Mouse (Mus musculus) midbrain, embryonic 11.5 days (tissue): ENCODE results near the gene Arid3c. TPM values are rescaled to one million over a fixed set of nuclear protein-coding genes. Genes with fewer than 3 reads are reported as not detected.
A peak's percentile ranks its signal among the peaks of the same experiment; 100 is the strongest.

Experiments
- ATAC-seq: fragments of 200-750 bp; cut with Nextera tagmentation; 2 replicates; pipeline ENCODE4 v1.8.0; 2017; ENCODE audit warnings: moderate TSS enrichment, moderate library complexity; ENCODE audit not compliant: low FRiP score
- DNase-seq: peaks from one replicate; pipeline ENCODE4 v3.0.0; 2015; ENCODE audit warnings: low spot score; ENCODE audit errors: missing footprints
- H3K27ac ChIP-seq: fragments of 300-500 bp; sonication (generic); 2 replicates; pipeline ENCODE4 v1.5.1; 2014; ENCODE audit warnings: low read depth, low read length
- H3K27me3 ChIP-seq: fragments of 300-500 bp; sonication (generic); 2 replicates; pipeline ENCODE4 v1.6.1; 2014; ENCODE audit warnings: mild to moderate bottlenecking, low read length, moderate library complexity, mixed read lengths; ENCODE audit not compliant: control insufficient read depth, insufficient read depth
- H3K36me3 ChIP-seq: fragments of 300-500 bp; sonication (generic); 2 replicates; pipeline ENCODE4 v1.6.1; 2014; ENCODE audit warnings: mild to moderate bottlenecking, low read length, moderate library complexity, mixed read lengths; ENCODE audit not compliant: control insufficient read depth, insufficient read depth
- H3K4me1 ChIP-seq: fragments of 300-500 bp; sonication (generic); 2 replicates; pipeline ENCODE4 v1.6.1; 2014; ENCODE audit warnings: low read length; ENCODE audit not compliant: control insufficient read depth, insufficient read depth
- H3K4me2 ChIP-seq: fragments of 300-500 bp; sonication (generic); 2 replicates; pipeline ENCODE4 v1.6.1; 2014; ENCODE audit warnings: mild to moderate bottlenecking, moderate library complexity
- H3K4me3 ChIP-seq: fragments of 300-500 bp; sonication (generic); 2 replicates; pipeline ENCODE4 v1.5.1; 2014; ENCODE audit warnings: low read depth, low read length
- H3K9ac ChIP-seq: fragments of 300-500 bp; sonication (generic); 2 replicates; pipeline ENCODE4 v1.6.1; 2014; ENCODE audit warnings: low read length
- H3K9me3 ChIP-seq: fragments of 300-500 bp; sonication (generic); 2 replicates; pipeline ENCODE4 v1.6.1; 2016; ENCODE audit warnings: low read length; ENCODE audit not compliant: control insufficient read depth
- WGBS: fragments of 180-500 bp; shearing (Covaris S2); extraction: QIAGEN DNeasy Blood & Tissue Kit; methylation state at CpG from one replicate; pipeline ENCODE4 v1.1.7; 2014; 5-methylcytosine and 5-hydroxymethylcytosine counted together
- polyA plus RNA-seq: library from polyadenylated mRNA; unstranded; fragments of >200 nt; fragmentation: Nextera tagmentation; extraction: Ambion mirVana; gene quantifications from 2 replicates; pipeline ENCODE4 v1.2.1, GENCODE M21; 2014

Arid3c gene
- polyA plus RNA-seq, 1 experiment from 2014 or later = 1.8 TPM

- Histone ChIP-seq H3K36me3 (no peaks in the 10 kb centered on the region), H3K9me3 (no peaks in the 10 kb centered on the region), H3K27ac (no peak overlapping the region), H3K4me3 (peak overlapping the region; percentile 69), H3K27me3 (no peaks in the 10 kb centered on the region), H3K4me2 (peak overlapping the region; percentile 99), H3K4me1 (peaks cover 17% of the 10 kb centered on the region), H3K9ac (peak overlapping the region; percentile 70)
- WGBS = 77% methylated on average over 8 of the region's 8 CpGs
- DNase-seq (peak; percentile 80), ATAC-seq (no peak; the same call in 1 of the 2 replicates)
These were observed 25.5 kb upstream of the Arid3c start for GRCm38 (mm10) chr4:41756440-41756839.

- Histone ChIP-seq H3K4me1 (peaks cover 10% of the 10 kb centered on the region), H3K4me3 (peak within 1 kb of the TSS; percentile 69), H3K27me3 (no peaks in the 10 kb centered on the region), H3K4me2 (peak within 1 kb of the TSS; percentile 99), H3K27ac (peak within 1 kb of the TSS; percentile 22; the same call in 1 of the 2 replicates), H3K9ac (peak within 1 kb of the TSS; percentile 70), H3K36me3 (no peaks in the 10 kb centered on the region), H3K9me3 (no peaks in the 10 kb centered on the region)
- ATAC-seq (peak; percentile 77), DNase-seq (peak; percentile 97)
- under 1% methylated on average over 57 of the region's 57 CpGs for WGBS
These were observed 24.7 kb upstream of the Arid3c start, which contains the start of gene Sigmar1 for GRCm38 (mm10) chr4:41755338-41756305. Sigmar1 (minus strand) TSS chr4:41756157.

- Histone ChIP-seq H3K9ac (peak within 1 kb of the TSS; percentile 70), H3K36me3 (no peaks in the 10 kb centered on the region), H3K4me2 (peak within 1 kb of the TSS; percentile 99), H3K4me3 (peak within 1 kb of the TSS; percentile 69), H3K9me3 (no peaks in the 10 kb centered on the region), H3K27ac (peak within 1 kb of the TSS; percentile 22; the same call in 1 of the 2 replicates), H3K4me1 (peaks cover 3% of the 10 kb centered on the region), H3K27me3 (no peaks in the 10 kb centered on the region)
- WGBS = 14% methylated on average over 14 of the region's 14 CpGs
- no peak for DNase-seq
- ATAC-seq = peak; percentile 56
These were observed 23.9 kb upstream of the Arid3c start, which contains the start of gene Galt for GRCm38 (mm10) chr4:41754797-41755337. Galt (plus strand) TSS chr4:41755228.

GRCm38 (mm10) chr4:41745021-41745420 is 14.1 kb upstream of the Arid3c start:
- Histone ChIP-seq H3K27me3 (no peaks in the 10 kb centered on the region), H3K4me2 (no peak overlapping the region), H3K36me3 (no peaks in the 10 kb centered on the region), H3K27ac (no peak overlapping the region), H3K9me3 (peaks cover 8% of the 10 kb centered on the region; the same call in 1 of the 2 replicates), H3K4me3 (no peak overlapping the region), H3K4me1 (peaks cover 7% of the 10 kb centered on the region), H3K9ac (no peak overlapping the region)
- no peak for DNase-seq
- 64% methylated on average over 1 of the region's 1 CpGs for WGBS
- ATAC-seq = no peak

GRCm38 (mm10) chr4:41744131-41744530 is 13.2 kb upstream of the Arid3c start:
- peaks cover 8% of the 10 kb centered on the region; the same call in 1 of the 2 replicates for H3K9me3 ChIP-seq
- H3K27me3 ChIP-seq = no peaks in the 10 kb centered on the region
- DNase-seq = no peak
- no peak overlapping the region for H3K27ac ChIP-seq
- 65% methylated on average over 2 of the region's 2 CpGs for WGBS
- no peak overlapping the region for H3K9ac ChIP-seq
- H3K4me2 ChIP-seq = no peak overlapping the region
- H3K4me3 ChIP-seq = no peak overlapping the region
- ATAC-seq = no peak
- H3K4me1 ChIP-seq = peaks cover 12% of the 10 kb centered on the region
- H3K36me3 ChIP-seq = peaks cover under 1% of the 10 kb centered on the region; the same call in 1 of the 2 replicates

GRCm38 (mm10) chr4:41741158-41741560 is 10.2 kb upstream of the Arid3c start:
- H3K4me3 ChIP-seq = peak overlapping the region; percentile 79
- WGBS = under 1% methylated on average over 27 of the region's 27 CpGs
- DNase-seq = peak; percentile 99

GRCm38 (mm10) chr4:41740380-41741157 is 9.6 kb upstream of the Arid3c start:
- Histone ChIP-seq H3K4me1 (peaks cover 12% of the 10 kb centered on the region), H3K4me2 (peak overlapping the region; percentile 94), H3K9ac (peak overlapping the region; percentile 82), H3K27me3 (peaks cover 2% of the 10 kb centered on the region; the same call in 1 of the 2 replicates), H3K27ac (peak overlapping the region; percentile 44; the same call in 1 of the 2 replicates), H3K36me3 (peaks cover 7% of the 10 kb centered on the region; the same call in 1 of the 2 replicates), H3K9me3 (no peaks in the 10 kb centered on the region; the same call in 1 of the 2 replicates), H3K4me3 (peak overlapping the region; percentile 79)
- ATAC-seq (peak; percentile 81), DNase-seq (no peak)
- WGBS = under 1% methylated on average over 48 of the region's 48 CpGs

More at GRCm38 (mm10) chr4:41741158-41741560, 10.2 kb upstream of the Arid3c start:
- no peaks in the 10 kb centered on the region; the same call in 1 of the 2 replicates for H3K9me3 ChIP-seq
- ATAC-seq = peak; percentile 97
- peaks cover 6% of the 10 kb centered on the region; the same call in 1 of the 2 replicates for H3K36me3 ChIP-seq
- no peaks in the 10 kb centered on the region for H3K27me3 ChIP-seq
- H3K4me1 ChIP-seq = peaks cover 12% of the 10 kb centered on the region
- H3K27ac ChIP-seq = peak overlapping the region; percentile 44; the same call in 1 of the 2 replicates
- peak overlapping the region; percentile 94 for H3K4me2 ChIP-seq
- peak overlapping the region; percentile 82 for H3K9ac ChIP-seq

- H3K4me2 ChIP-seq = no peak overlapping the region
- peaks cover 2% of the 10 kb centered on the region; the same call in 1 of the 2 replicates for H3K27me3 ChIP-seq
- no peak for ATAC-seq
- peaks cover 12% of the 10 kb centered on the region for H3K4me1 ChIP-seq
- H3K36me3 ChIP-seq = peaks cover 8% of the 10 kb centered on the region; the same call in 1 of the 2 replicates
- no peak overlapping the region for H3K4me3 ChIP-seq
- H3K27ac ChIP-seq = no peak overlapping the region
- no peak for DNase-seq
- no peak overlapping the region for H3K9ac ChIP-seq
- 92% methylated on average over 13 of the region's 13 CpGs for WGBS
- H3K9me3 ChIP-seq = no peaks in the 10 kb centered on the region
These were observed 8.3 kb upstream of the Arid3c start for GRCm38 (mm10) chr4:41739260-41739659.
